Mouse (Mus musculus) macrophage (primary cell): ENCODE measurements around the gene Lpar2. TPM values are rescaled to one million over a fixed set of nuclear protein-coding genes. Genes with fewer than 3 reads are reported as not detected.

ENCODE experiments used
- H3K27ac ChIP-seq: fragments of 350-480 bp; formaldehyde crosslinking; 2 replicates; pipeline ENCODE4 v1.9.0; 2021
- H3K36me3 ChIP-seq: fragments of 350-480 bp; formaldehyde crosslinking; 2 replicates; pipeline ENCODE4 v1.9.0; 2021; ENCODE audit errors: inconsistent target
- H3K4me3 ChIP-seq: fragments of 350-480 bp; formaldehyde crosslinking; 2 replicates; pipeline ENCODE4 v1.9.0; 2021; ENCODE audit errors: inconsistent target
- H3K79me2 ChIP-seq: fragments of 350-480 bp; formaldehyde crosslinking; 2 replicates; pipeline ENCODE4 v1.9.0; 2021; ENCODE audit errors: inconsistent target
- whole genome bisulfite sequencing: methylation state at CpG from one replicate; pipeline ENCODE4 v1.1.7; 2026; ENCODE audit warnings: inconsistent platforms; ENCODE audit not compliant: missing documents; 5-methylcytosine and 5-hydroxymethylcytosine counted together
- polyA plus RNA-seq: library from polyadenylated mRNA; stranded (reverse); fragments of 250-400 nt; gene quantifications from 3 replicates; pipeline ENCODE4 v1.2.4, GENCODE M21; 2018; ENCODE audit warnings: inconsistent platforms

Lpar2 gene
- polyA plus RNA-seq, 1 experiment from 2014 or later: 0.37 TPM

GRCm38 (mm10) chr8:69797661-69798060 is 24.6 kb upstream of the Lpar2 start:
- Histone ChIP-seq H3K79me2 (peaks cover 36% of the 10 kb centered on the region), H3K36me3 (peaks cover 92% of the 10 kb centered on the region), H3K27ac (no peak overlapping the region), H3K4me3 (no peak overlapping the region)
- 95% methylated on average over 10 of the region's 10 CpGs for WGBS

- no peak overlapping the region for H3K4me3 ChIP-seq
- no peak overlapping the region for H3K27ac ChIP-seq
- peaks cover 98% of the 10 kb centered on the region for H3K36me3 ChIP-seq
- peaks cover 20% of the 10 kb centered on the region for H3K79me2 ChIP-seq
- 95% methylated on average over 7 of the region's 8 CpGs for WGBS
Observed at GRCm38 (mm10) chr8:69799261-69799660, 23.0 kb upstream of the Lpar2 start.

GRCm38 (mm10) chr8:69799946-69800345 is 22.3 kb upstream of the Lpar2 start:
- Histone ChIP-seq H3K27ac (no peak overlapping the region), H3K4me3 (no peak overlapping the region), H3K36me3 (peaks cover 97% of the 10 kb centered on the region), H3K79me2 (peaks cover 13% of the 10 kb centered on the region; the same call in 1 of the 2 replicates)
- WGBS: 94% methylated on average over 5 of the region's 5 CpGs

- Histone ChIP-seq H3K36me3 (peaks cover 95% of the 10 kb centered on the region), H3K79me2 (no peaks in the 10 kb centered on the region), H3K4me3 (no peak overlapping the region), H3K27ac (no peak overlapping the region)
- WGBS: 90% methylated on average over 4 of the region's 4 CpGs
Observed at GRCm38 (mm10) chr8:69801796-69802195, 20.4 kb upstream of the Lpar2 start.

DNA sequence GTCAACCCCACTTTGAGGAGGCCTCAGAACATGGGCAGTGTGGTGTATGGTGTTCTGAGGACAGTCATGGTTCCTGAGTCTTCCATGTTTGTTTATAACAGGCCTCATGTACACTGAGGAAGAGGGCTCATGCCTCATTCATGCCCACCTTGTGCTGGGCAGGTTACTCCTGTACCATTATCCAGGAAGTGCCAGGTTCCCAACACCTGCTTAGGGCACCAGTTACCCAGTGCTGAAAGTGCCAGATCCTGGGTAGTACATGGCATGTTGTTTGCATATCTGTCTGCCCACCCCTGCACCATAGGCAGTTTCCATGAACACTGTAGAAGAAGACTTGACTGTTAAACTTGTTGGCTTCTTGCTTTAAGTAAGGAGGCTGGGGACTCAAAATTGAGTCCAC is 20.0 kb upstream of the Lpar2 start:
- Histone ChIP-seq H3K27ac (no peak overlapping the region), H3K4me3 (no peak overlapping the region), H3K36me3 (peaks cover 94% of the 10 kb centered on the region)

GRCm38 (mm10) chr8:69803366-69803765 is 18.9 kb upstream of the Lpar2 start:
- H3K36me3 ChIP-seq: peaks cover 88% of the 10 kb centered on the region
- no peak overlapping the region for H3K4me3 ChIP-seq
- H3K79me2 ChIP-seq: no peaks in the 10 kb centered on the region
- 97% methylated on average over 7 of the region's 7 CpGs for WGBS
- no peak overlapping the region for H3K27ac ChIP-seq

More for the DNA sequence above, 20.0 kb upstream of the Lpar2 start:
- no peaks in the 10 kb centered on the region for H3K79me2 ChIP-seq

GRCm38 (mm10) chr8:69804537-69804936 is 17.7 kb upstream of the Lpar2 start:
- Histone ChIP-seq H3K4me3 (no peak overlapping the region), H3K79me2 (peaks cover 10% of the 10 kb centered on the region), H3K36me3 (peaks cover 76% of the 10 kb centered on the region), H3K27ac (no peak overlapping the region)
- WGBS: 94% methylated on average over 6 of the region's 6 CpGs

- no peak overlapping the region for H3K4me3 ChIP-seq
- WGBS: 89% methylated on average over 10 of the region's 10 CpGs
- H3K27ac ChIP-seq: no peak overlapping the region
- H3K36me3 ChIP-seq: peaks cover 74% of the 10 kb centered on the region
- H3K79me2 ChIP-seq: peaks cover 15% of the 10 kb centered on the region
Observed at GRCm38 (mm10) chr8:69805086-69805485, 17.1 kb upstream of the Lpar2 start.

DNA sequence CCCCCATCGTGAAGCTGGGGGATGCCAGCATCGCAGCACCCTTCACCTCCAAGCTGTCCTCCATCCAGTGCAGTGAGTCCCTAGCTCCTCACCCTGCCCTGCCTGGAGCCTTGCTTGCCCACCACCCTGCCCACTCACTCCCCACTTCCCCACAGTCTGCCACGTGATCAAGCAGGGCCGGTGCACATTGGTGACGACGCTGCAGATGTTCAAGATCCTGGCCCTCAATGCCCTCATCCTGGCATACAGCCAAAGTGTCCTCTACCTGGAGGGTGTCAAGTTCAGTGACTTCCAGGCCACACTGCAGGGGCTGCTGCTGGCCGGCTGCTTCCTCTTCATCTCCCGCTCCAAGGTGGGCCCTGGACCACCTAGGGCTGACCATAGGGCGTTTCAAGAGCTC is 16.7 kb upstream of the Lpar2 start:
- Histone ChIP-seq H3K27ac (no peak overlapping the region), H3K4me3 (no peak overlapping the region), H3K79me2 (peaks cover 20% of the 10 kb centered on the region), H3K36me3 (peaks cover 74% of the 10 kb centered on the region)
- WGBS: 95% methylated on average over 9 of the region's 9 CpGs

- no peak overlapping the region for H3K4me3 ChIP-seq
- H3K36me3 ChIP-seq: peaks cover 75% of the 10 kb centered on the region
- H3K27ac ChIP-seq: no peak overlapping the region
- 94% methylated on average over 5 of the region's 5 CpGs for WGBS
- H3K79me2 ChIP-seq: peaks cover 26% of the 10 kb centered on the region
Observed at GRCm38 (mm10) chr8:69807236-69807635, 15.0 kb upstream of the Lpar2 start.

DNA sequence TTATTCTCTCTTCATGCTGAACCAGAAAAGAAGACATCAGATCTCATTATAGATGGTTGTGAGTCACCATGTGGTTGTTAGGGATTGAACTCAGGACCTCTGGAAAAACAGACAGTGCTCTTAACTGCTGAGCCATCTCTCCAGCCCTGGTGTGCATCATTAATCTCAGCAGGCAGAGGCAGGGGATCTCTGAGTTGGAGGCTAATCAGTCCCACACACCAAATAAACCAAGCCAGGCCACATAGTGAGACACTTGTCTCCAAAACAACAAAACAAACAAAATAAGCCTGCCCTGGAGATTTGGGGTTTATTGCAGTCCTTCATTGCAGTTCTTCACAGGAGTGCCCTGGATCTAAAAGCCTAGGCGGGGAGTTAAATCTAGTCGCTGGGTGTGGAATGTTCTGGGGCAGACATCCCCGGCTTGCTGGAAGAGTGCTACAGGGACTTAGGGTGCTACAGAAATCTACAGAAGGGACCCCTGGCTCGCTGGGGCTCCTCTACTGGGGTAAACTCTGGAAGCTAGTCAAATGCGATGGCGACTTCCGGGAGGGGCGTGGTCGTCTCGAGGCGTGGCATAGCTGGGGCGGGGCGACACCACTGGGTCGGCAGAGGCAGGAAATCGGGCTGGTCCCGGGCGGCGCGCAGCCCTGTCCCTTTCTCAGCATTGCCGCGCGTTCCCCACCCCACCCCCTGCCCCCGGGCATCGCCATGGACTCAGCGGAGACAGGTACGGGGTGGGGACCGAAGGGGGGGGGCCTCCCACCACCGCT is 13.9 kb upstream of the Lpar2 start, which contains the start of gene Gmip:
TSS of gene Gmip (plus strand) at position 586 of the 770 bp plus-strand sequence.
- 8% methylated on average over 18 of the region's 28 CpGs for WGBS
- peaks cover 26% of the 10 kb centered on the region for H3K79me2 ChIP-seq
- peak within 1 kb of the TSS; percentile 91 for H3K27ac ChIP-seq
- peaks cover 75% of the 10 kb centered on the region for H3K36me3 ChIP-seq
- H3K4me3 ChIP-seq: peak within 1 kb of the TSS; percentile 71

GRCm38 (mm10) chr8:69808864-69809403 is 13.3 kb upstream of the Lpar2 start:
- Histone ChIP-seq H3K79me2 (peaks cover 26% of the 10 kb centered on the region), H3K4me3 (peak overlapping the region; percentile 71), H3K36me3 (peaks cover 75% of the 10 kb centered on the region), H3K27ac (peak overlapping the region; percentile 91)
- under 1% methylated on average over 23 of the region's 23 CpGs for WGBS

DNA sequence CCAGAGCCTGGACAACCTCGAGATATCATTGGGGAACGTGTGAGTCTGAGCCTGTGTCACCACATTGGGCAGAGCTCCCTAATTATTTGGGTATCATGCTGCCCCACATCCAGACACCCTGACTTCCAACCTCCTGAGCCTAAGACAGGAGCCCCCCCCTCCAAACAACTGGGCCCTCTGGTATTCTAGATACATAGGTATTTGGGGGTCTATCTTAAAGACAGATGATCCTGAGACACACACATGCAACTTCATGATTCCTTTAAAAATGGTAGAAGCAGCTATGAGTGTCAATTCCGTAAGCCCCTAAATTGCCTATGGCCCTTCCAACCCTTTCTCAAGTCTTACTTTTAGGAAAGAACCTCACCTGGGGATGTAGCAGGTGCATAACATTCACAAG is 12.4 kb upstream of the Lpar2 start:
- H3K27ac ChIP-seq: no peak overlapping the region
- H3K79me2 ChIP-seq: peaks cover 26% of the 10 kb centered on the region
- WGBS: 63% methylated on average over 3 of the region's 3 CpGs
- H3K4me3 ChIP-seq: no peak overlapping the region
- H3K36me3 ChIP-seq: peaks cover 75% of the 10 kb centered on the region

- H3K27ac ChIP-seq: no peak overlapping the region
- H3K36me3 ChIP-seq: peaks cover 96% of the 10 kb centered on the region
- WGBS: 100% methylated on average over 2 of the region's 2 CpGs
- H3K79me2 ChIP-seq: peaks cover 12% of the 10 kb centered on the region
- no peak overlapping the region for H3K4me3 ChIP-seq
Observed at GRCm38 (mm10) chr8:69814881-69815280, 7.3 kb upstream of the Lpar2 start.

DNA sequence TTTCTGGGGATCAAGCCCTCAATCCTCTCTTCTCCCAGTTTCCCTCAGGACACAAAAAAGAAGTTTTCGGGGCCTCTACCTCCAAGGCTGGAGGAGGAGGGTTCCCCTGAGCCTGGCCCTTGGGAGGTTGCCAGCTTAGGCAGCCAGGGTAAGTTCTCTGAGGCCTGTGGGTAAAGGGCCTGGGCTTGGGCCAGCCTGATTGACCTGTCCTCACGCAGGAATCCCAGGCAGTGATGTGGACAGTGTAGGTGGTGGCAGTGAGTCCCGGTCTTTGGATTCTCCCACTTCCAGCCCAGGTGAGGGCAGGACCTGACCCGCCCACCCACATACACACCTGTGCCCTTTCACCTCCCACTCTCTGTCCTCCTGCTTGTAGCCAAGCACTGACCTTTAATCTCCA is 6.8 kb upstream of the Lpar2 start:
- Histone ChIP-seq H3K4me3 (no peak overlapping the region), H3K79me2 (peaks cover 7% of the 10 kb centered on the region), H3K36me3 (peaks cover 95% of the 10 kb centered on the region), H3K27ac (no peak overlapping the region)
- 100% methylated on average over 4 of the region's 4 CpGs for WGBS
